In the genomic region with DNA sequence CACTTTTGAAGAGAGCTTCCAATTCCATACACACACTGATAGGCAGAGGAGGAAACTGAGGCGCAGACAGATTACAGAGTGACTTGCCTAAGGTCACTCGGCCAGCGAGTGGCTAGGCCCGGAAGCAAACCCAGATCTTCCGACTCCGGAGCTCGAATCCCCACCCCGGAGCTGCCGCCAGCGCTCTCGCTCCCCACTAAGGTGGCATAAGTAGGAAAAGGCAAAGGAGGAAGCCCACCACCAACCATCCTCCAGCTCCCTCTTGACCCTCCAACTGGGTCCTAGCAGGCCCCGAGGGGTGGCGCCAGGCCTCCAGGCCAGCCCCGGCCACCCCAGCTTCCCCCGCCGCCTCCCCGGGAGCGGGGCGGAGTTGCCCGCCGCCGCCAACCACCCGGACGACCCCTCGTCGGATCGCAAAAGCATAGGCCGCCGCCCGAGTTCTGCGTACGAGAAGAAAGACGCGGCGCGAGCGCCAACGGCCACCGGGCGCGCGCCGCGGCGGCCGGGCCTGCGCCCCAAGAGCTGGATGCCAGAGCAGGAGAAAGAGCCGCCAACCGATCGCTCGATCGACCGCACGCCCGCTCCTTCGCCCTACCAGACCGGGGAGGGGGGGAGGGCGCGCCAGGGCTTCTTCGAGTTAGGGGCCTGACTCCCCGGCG, we compare ENCODE assay signal across 8 mouse cellular contexts. TPM values are rescaled to one million over a fixed set of nuclear protein-coding genes. Genes with fewer than 3 reads are reported as not detected.
A peak's percentile ranks its signal among the peaks of the same experiment; 100 is the strongest.
DNase-seq lines count a peak whose midpoint lies in the region; ATAC-seq and TF ChIP-seq lines count a peak whose summit lies in the region.

No protein-coding gene starts in this region.

- peak overlapping the region; percentile 97 for H3K4me3 ChIP-seq in forebrain, embryonic 13.5 days
- peak overlapping the region; percentile 91 for H3K4me3 ChIP-seq in lung, postnatal 0 days (ENCODE audit: low read depth, low read length)

- peaks cover 22% of the 10 kb centered on the region for H3K9me3 ChIP-seq in forebrain, embryonic 13.5 days (replicated peaks)
- no peaks in the 10 kb centered on the region for H3K9me3 ChIP-seq in lung, postnatal 0 days (ENCODE audit: low read length)

- H3K27ac ChIP-seq in forebrain, embryonic 13.5 days = peak overlapping the region; percentile 94
- H3K27ac ChIP-seq in lung, postnatal 0 days (ENCODE audit: low read length) = peak overlapping the region; percentile 96

- TF ChIP-seq EP300 in lung, postnatal 0 days (IDR thresholded peaks at IDR 0.05) = no peak

- H3K4me1 ChIP-seq in forebrain, embryonic 13.5 days = peaks cover 29% of the 10 kb centered on the region
- peaks cover 8% of the 10 kb centered on the region; the same call in 1 of the 2 replicates for H3K4me1 ChIP-seq in lung, postnatal 0 days (ENCODE audit: insufficient read depth, low read depth, low read length)

- H3K9ac ChIP-seq in forebrain, embryonic 13.5 days = peak overlapping the region; percentile 98
- peak overlapping the region; percentile 99 for H3K9ac ChIP-seq in lung, postnatal 0 days (replicated peaks; ENCODE audit: low read depth)

- ATAC-seq in cerebellum, adult (ENCODE audit: insufficient number of reproducible peaks, low FRiP score, low TSS enrichment) = peak; percentile 1; the same call in 1 of the 2 replicates
- no peak for ATAC-seq in forebrain, embryonic 13.5 days
- ATAC-seq in lung, postnatal 0 days = peak; percentile 52

- H3K36me3 ChIP-seq in forebrain, embryonic 13.5 days (ENCODE audit: poor library complexity, severe bottlenecking) = peaks cover 48% of the 10 kb centered on the region
- peaks cover 11% of the 10 kb centered on the region for H3K36me3 ChIP-seq in lung, postnatal 0 days (ENCODE audit: insufficient read depth, low read length)

- no peak for DNase-seq in cerebellum, postnatal 10 days
- peak; percentile 16 to 27 for DNase-seq in spleen, postnatal 36 days (ENCODE audit: low spot score in 2 of 2)
- no peak for DNase-seq in spleen, postnatal 10 days (ENCODE audit: low spot score in 2 of 2)
- peak; percentile 35 to 38 for DNase-seq in kidney, adult 8-10 months
- peak; percentile 41 for DNase-seq in lung, postnatal 0 days (ENCODE audit: low spot score)
- DNase-seq in retina, postnatal 1 day = no peak

- peak overlapping the region; percentile 78 for H3K4me2 ChIP-seq in forebrain, embryonic 13.5 days
- H3K4me2 ChIP-seq in lung, postnatal 0 days (replicated peaks; ENCODE audit: low read depth, low read length) = peak overlapping the region; percentile 77

- no peaks in the 10 kb centered on the region for H3K27me3 ChIP-seq in forebrain, embryonic 13.5 days
- H3K27me3 ChIP-seq in lung, postnatal 0 days (replicated peaks; ENCODE audit: insufficient read depth, low read length) = no peaks in the 10 kb centered on the region

- under 1% methylated on average over 47 of the region's 62 CpGs for WGBS in forebrain, embryonic 13.5 days
- under 1% methylated on average over 49 of the region's 62 CpGs for WGBS in lung, postnatal 0 days

- TF ChIP-seq CTCF in lung, postnatal 0 days (IDR thresholded peaks at IDR 0.05) = no peak

RNA-seq across cellular contexts. Expression of gene Morc2a, which starts 0.6 kb away (rescaled TPM):
- 35.2 and 43.1 TPM in 2 replicates for polyA plus RNA-seq in forebrain, embryonic 13.5 days (2015; fragmentation: Nextera tagmentation; extraction: Ambion mirVana)
- polyA plus RNA-seq in lung, postnatal 0 days (2015; fragmentation: Nextera tagmentation; extraction: Ambion mirVana) = 9.9 and 10.2 TPM in 2 replicates

Comparison
In these comparisons a context has a peak if more than half of its experiments do, and no peak if none do; other contexts are left out.
1. DNase-seq: peak in spleen, postnatal 36 days (2 of 2), kidney, adult 8-10 months (2 of 2) and lung, postnatal 0 days (single experiment); none in cerebellum, postnatal 10 days (0 of 2), spleen, postnatal 10 days (0 of 2) and retina, postnatal 1 day (single experiment).